Mouse (Mus musculus): ENCODE measurements around the gene Desi1. TPM values are rescaled to one million over a fixed set of nuclear protein-coding genes. Genes with fewer than 3 reads are reported as not detected.

Desi1 gene
- 13.1 TPM for polyA plus RNA-seq (2014; fragmentation: Illumina TruSeq; extraction: RNeasy Lipid Tissue Mini Kit (QIAGEN cat#74804); ENCODE audit: low replicate concordance)

DNA sequence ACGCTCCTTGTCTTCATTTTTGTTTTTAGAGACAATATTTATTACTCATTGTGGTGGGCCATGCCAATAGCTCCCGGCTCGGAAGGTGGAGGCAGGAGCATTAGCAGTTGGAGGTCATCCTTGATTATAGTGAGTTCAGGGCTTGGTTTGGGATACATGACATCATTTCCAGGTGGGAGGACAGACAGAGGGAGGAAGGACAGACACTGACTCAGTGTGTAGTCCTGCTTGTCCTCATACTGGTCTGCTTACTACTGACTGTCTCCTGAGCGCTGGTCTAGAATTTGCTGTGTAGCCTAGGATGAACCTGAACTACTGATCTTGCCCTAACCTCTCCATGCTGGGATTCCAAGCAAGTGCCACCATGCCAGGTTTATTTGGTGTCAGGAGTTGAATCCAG lies at the start of gene Desi1:
Gene Desi1 (minus strand): TSS at position 101 of the 400 bp plus-strand sequence.

DNA sequence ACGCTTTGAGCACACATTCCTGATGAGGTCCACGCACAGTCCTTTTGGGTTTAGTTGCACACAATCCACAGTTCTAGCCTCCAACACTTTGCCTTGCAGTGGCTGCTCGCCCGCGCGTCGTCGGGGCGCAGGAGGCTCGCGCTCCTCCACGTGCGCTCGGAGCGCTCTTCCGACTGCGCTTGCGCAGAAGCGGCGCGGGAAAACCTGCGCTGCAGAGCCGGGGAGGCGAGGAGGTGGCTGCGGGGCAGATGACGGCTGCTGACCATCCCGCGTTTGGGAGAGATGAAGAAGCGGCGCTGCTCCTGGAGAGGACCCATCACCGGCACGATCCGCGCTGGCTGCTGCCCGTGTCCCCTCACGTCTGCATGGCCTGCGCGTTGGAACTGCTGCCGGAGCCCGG lies 36.2 kb upstream of the Desi1 start, which contains the start of gene Mei1:
Gene Mei1 (plus strand): TSS at position 99 of the 400 bp plus-strand sequence.

DNA sequence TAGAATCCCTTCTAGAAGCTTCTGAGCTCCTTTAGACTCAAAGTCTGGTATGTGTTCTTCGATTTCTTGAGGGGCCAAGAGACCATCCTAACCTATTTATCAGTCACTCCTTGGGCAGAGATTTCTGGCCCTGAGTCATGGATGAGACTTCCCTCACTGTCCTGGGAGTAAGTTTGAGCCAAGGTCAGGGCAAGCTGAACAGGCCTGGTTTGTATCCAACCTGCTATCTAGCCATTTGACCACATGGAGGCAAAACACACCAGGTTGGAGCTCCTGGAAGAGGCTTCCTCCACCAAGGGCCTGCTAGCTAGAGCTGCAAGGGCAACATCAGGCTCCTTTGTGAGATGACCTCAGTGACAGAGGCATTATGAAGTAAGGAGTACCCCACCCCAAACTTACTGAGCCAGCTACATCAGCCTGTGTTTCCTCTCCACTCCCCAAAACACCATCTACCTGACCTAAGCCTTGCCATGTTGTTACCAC lies 25.1 kb upstream of the Desi1 start, which contains the start of gene 4930407I10Rik:
Gene 4930407I10Rik (plus strand): TSS at position 433 of the 483 bp plus-strand sequence.

DNA sequence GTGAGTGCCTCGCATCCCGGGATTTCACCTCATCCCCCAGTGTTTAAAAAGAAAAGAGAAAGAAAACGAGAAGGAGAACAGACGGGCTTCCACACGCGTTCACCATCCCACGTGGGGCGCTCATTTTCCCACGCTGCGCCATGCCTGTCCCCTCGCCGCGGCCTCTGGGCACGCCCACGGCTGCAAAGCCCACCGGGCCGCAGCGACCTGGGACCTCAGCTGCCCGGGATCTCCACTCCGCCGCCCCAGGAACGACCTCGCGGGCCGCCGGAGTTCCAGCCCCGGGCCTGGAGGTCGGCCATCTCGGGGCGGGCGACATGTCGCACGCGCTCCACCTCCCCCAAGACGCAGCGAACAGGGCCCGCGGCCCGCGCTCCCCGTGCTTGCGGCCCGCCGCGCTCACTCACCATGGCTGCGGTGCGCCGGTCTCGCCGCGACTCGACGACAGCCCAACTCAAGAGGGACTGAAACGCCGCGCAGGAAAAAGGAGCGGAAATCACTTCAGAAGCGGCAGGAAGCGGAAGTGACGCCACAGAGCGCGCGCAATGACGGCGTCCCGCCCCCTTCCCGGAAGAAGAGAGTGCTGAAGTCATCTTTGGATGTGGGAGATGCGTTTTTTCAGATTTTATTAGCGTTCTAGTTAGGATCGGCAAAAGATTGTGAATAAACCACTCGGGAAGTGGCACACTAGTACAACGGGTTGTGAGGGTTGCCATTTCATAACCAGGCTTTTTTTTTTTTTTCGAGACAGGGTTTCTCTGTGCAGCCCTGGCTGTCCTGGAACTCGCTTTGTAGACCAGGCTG lies 13.6 kb upstream of the Desi1 start, which contains the start of gene Snu13:
Gene Snu13 (minus strand): TSS at position 519 of the 804 bp plus-strand sequence.

DNA sequence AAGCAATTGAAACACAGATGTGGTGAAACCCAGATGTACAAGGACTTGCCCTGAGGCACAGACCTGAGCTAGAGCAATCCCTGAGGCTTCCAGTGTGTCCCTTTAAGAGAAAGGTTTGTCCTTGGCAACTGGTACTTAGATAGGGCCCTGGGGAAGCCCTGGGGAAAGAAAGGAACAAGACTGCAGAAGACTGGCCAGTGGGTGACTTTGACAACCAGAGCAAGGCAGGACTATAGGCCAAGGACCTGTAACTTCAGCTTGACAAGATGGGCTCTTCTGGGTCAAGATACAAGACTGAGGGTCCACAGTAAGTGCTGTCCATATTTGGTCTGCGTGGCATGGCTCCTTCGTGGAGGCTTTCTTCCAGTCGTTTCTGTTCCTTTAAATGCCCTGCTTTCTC lies 46.0 kb downstream of the Desi1 start, which contains the start of gene Xrcc6:
Gene Xrcc6 (plus strand): TSS at position 190 of the 400 bp plus-strand sequence.

DNA sequence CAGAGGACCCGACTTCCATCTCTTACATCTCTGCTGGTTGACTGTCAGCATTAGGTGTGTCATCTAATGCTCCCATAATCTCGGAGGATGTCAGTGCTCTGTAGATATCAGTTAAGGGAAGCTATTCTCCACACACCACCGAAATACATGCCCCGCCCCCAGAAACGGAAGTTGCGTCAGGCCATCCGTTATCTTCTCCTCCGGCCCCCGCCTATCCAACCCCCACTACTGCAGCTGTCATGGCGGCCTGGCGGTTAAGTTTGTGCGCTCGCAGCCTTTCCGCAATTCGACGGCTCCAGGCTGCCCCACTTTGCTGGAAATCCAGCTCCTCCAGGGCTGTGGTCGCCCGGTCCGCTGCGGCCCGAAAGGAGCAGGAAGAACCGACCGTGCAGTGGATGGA lies 53.3 kb downstream of the Desi1 start, which contains the start of gene 1700029P11Rik:
Gene 1700029P11Rik (plus strand): TSS at position 220 of the 400 bp plus-strand sequence.

DNA sequence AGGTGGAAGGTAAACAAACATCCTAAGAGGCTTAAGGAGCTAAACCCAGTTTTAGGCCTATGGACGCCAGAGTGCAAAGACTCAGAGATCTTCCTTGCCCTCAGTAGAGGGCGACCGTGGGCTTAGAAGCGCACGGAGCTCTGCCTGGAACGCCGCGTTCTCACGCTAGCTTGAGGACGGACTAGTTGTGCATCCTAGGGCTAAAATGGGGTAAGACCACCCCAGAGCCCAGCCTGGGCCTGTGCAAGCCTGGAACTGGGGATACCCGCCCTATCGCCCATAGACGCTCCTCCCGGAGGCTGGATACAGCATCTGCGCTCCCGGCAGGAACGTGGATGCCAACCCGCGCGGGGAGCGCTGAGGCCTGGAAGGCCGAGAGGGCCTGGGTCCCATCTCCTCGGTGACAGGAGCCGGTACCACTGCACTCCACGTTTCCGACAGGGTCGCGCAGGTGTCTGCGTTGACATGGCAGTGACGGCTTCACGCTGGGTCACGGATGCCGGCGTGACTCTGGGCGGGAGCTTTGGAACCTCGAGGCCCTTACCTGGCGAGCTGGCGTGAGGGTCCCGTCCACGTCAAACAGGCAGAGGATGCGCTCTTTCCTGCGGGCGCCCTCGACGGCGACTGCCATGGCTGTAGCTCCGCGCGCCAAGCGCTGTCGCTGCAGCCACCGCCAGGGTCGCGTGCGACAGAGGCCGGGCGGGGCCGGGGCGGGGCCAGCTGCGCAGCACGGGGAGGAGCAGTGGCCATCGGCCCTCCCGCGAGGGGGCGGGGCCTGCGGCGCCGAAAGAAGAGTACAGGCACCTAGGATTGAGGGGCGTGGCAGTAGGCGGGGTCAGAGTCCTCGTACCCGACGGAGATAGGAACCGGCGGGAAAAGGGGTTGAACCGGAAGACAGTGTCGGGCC lies 73.2 kb downstream of the Desi1 start, which contains the start of gene Pmm1:
Gene Pmm1 (minus strand): TSS at position 760 of the 907 bp plus-strand sequence.

Other genes with a start within 250 kb of the Desi1 start
- 16.0 TPM for gene Tef, start 231.4 kb downstream of the Desi1 start, polyA plus RNA-seq (2014; fragmentation: Illumina TruSeq; extraction: RNeasy Lipid Tissue Mini Kit (QIAGEN cat#74804); ENCODE audit: low replicate concordance)
- gene Tob2, start 175.1 kb downstream of the Desi1 start, polyA plus RNA-seq (2014; fragmentation: Illumina TruSeq; extraction: RNeasy Lipid Tissue Mini Kit (QIAGEN cat#74804); ENCODE audit: low replicate concordance), result 9.2 TPM
- 15.1 TPM for gene Phf5a, start 162.0 kb downstream of the Desi1 start, polyA plus RNA-seq (2014; fragmentation: Illumina TruSeq; extraction: RNeasy Lipid Tissue Mini Kit (QIAGEN cat#74804); ENCODE audit: low replicate concordance)
- gene Aco2, start 161.6 kb downstream of the Desi1 start, polyA plus RNA-seq (2014; fragmentation: Illumina TruSeq; extraction: RNeasy Lipid Tissue Mini Kit (QIAGEN cat#74804); ENCODE audit: low replicate concordance), result 68.7 TPM
- gene Polr3h, start 107.6 kb downstream of the Desi1 start, polyA plus RNA-seq (2014; fragmentation: Illumina TruSeq; extraction: RNeasy Lipid Tissue Mini Kit (QIAGEN cat#74804); ENCODE audit: low replicate concordance), result 0.19 TPM
- not detected for gene Csdc2, start 97.1 kb downstream of the Desi1 start, polyA plus RNA-seq (2014; fragmentation: Illumina TruSeq; extraction: RNeasy Lipid Tissue Mini Kit (QIAGEN cat#74804); ENCODE audit: low replicate concordance)
- gene Pmm1, start 72.9 kb downstream of the Desi1 start, polyA plus RNA-seq (2014; fragmentation: Illumina TruSeq; extraction: RNeasy Lipid Tissue Mini Kit (QIAGEN cat#74804); ENCODE audit: low replicate concordance), result 1.2 TPM
- not detected for gene 1700029P11Rik, start 53.3 kb downstream of the Desi1 start, polyA plus RNA-seq (2014; fragmentation: Illumina TruSeq; extraction: RNeasy Lipid Tissue Mini Kit (QIAGEN cat#74804); ENCODE audit: low replicate concordance)
- gene Xrcc6, start 46.0 kb downstream of the Desi1 start, polyA plus RNA-seq (2014; fragmentation: Illumina TruSeq; extraction: RNeasy Lipid Tissue Mini Kit (QIAGEN cat#74804); ENCODE audit: low replicate concordance), result 84.1 TPM
- gene Snu13, start 13.7 kb upstream of the Desi1 start, polyA plus RNA-seq (2014; fragmentation: Illumina TruSeq; extraction: RNeasy Lipid Tissue Mini Kit (QIAGEN cat#74804); ENCODE audit: low replicate concordance), result 260 TPM
- gene 4930407I10Rik, start 25.3 kb upstream of the Desi1 start, polyA plus RNA-seq (2014; fragmentation: Illumina TruSeq; extraction: RNeasy Lipid Tissue Mini Kit (QIAGEN cat#74804); ENCODE audit: low replicate concordance), result not detected
- gene Mei1, start 36.1 kb upstream of the Desi1 start, polyA plus RNA-seq (2014; fragmentation: Illumina TruSeq; extraction: RNeasy Lipid Tissue Mini Kit (QIAGEN cat#74804); ENCODE audit: low replicate concordance), result not detected
- gene Ccdc134, start 94.1 kb upstream of the Desi1 start, polyA plus RNA-seq (2014; fragmentation: Illumina TruSeq; extraction: RNeasy Lipid Tissue Mini Kit (QIAGEN cat#74804); ENCODE audit: low replicate concordance), result 1.7 TPM
- gene Srebf2, start 113.3 kb upstream of the Desi1 start, polyA plus RNA-seq (2014; fragmentation: Illumina TruSeq; extraction: RNeasy Lipid Tissue Mini Kit (QIAGEN cat#74804); ENCODE audit: low replicate concordance), result 8.6 TPM
- gene Shisa8, start 179.0 kb upstream of the Desi1 start, polyA plus RNA-seq (2014; fragmentation: Illumina TruSeq; extraction: RNeasy Lipid Tissue Mini Kit (QIAGEN cat#74804); ENCODE audit: low replicate concordance), result not detected
- gene Tnfrsf13c, start 190.5 kb upstream of the Desi1 start, polyA plus RNA-seq (2014; fragmentation: Illumina TruSeq; extraction: RNeasy Lipid Tissue Mini Kit (QIAGEN cat#74804); ENCODE audit: low replicate concordance), result 1.2 TPM
- 0.37 TPM for gene Cenpm, start 210.9 kb upstream of the Desi1 start, polyA plus RNA-seq (2014; fragmentation: Illumina TruSeq; extraction: RNeasy Lipid Tissue Mini Kit (QIAGEN cat#74804); ENCODE audit: low replicate concordance)
- not detected for gene 1500009C09Rik, start 218.5 kb upstream of the Desi1 start, polyA plus RNA-seq (2014; fragmentation: Illumina TruSeq; extraction: RNeasy Lipid Tissue Mini Kit (QIAGEN cat#74804); ENCODE audit: low replicate concordance)
- gene Sept3, start 241.0 kb upstream of the Desi1 start, polyA plus RNA-seq (2014; fragmentation: Illumina TruSeq; extraction: RNeasy Lipid Tissue Mini Kit (QIAGEN cat#74804); ENCODE audit: low replicate concordance), result 0.67 TPM